ENCODE assay signal across 7 mouse cellular contexts in the genomic region with DNA sequence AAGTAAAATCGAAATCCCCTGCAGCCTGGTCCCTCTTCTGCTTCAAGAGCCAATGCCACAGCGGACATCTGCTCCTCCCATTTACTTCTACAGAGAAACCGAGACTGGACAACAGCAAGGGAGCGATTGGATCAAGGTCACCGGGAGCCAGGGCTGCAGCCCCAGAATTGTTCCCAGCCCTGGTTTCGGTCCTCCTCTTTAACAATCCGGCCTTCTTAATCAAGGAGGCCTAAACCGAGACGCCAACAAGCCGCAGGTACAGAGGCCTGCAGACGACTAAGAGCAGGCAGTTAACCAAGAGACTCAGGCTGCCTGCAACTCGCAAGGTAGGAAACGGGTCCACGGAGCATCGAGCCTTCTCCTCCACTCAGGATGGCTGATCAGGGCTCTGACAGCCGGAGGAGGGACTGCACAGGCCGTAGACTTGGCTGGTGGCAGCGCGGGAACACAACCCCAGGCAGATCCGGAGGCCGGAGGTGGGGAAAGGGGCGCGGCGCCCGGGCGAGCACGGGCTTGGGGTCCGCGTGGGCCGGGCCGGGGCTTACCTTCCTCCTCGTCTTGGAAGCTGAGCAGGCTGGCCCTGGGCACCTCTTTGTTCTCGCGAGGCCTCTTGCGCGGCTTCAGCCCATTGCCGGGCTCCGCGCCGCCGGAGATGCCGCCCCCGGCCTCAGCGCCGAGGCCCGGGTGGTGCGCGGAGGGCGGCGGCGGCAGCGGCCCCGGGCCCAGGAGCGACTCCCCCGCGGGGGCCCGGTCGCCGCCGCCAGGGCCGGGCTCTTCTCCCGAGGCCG. TPM values are rescaled to one million over a fixed set of nuclear protein-coding genes. Genes with fewer than 3 reads are reported as not detected.
A peak's percentile ranks its signal among the peaks of the same experiment; 100 is the strongest.
DNase-seq lines count a peak whose midpoint lies in the region.

No protein-coding gene starts in this region.

- DNase-seq in WW6 (ENCODE audit: low read depth, low spot score): peak; percentile 29
- DNase-seq in cerebellum, postnatal 14 days: peak; percentile 66 to 78
- DNase-seq in frontal cortex, postnatal 36 days (ENCODE audit: low spot score in 2 of 2): peak; percentile 45 to 50
- DNase-seq in induced T-regulatory cell, adult 2 months (ENCODE audit: low read depth): peak; percentile 81
- peak; percentile 51 to 57 for DNase-seq in left cerebral cortex, postnatal 25 days (ENCODE audit: low spot score in 2 of 2)
- peak; percentile 60 for DNase-seq in mesoderm, embryonic 11.5 days (ENCODE audit: low read depth, low spot score)
- DNase-seq in right cerebral cortex, postnatal 25 days: peak; percentile 58

- intact Hi-C loops in left cerebral cortex, postnatal 25 days (cut with DNase I): loop anchor here (1.0 to 2.0 kb wide), 2 partner anchors 29 to 32 kb away; partner anchors contain the start of gene Synj1

RNA-seq across cellular contexts. Expression of gene Paxbp1, which starts 0.7 kb away (rescaled TPM):
- total RNA-seq in left cerebral cortex, postnatal 25 days (2021): 10 to 100 TPM; 45.1 to 57.4 TPM

RNA-seq across cellular contexts. Expression of gene Synj1, which starts 32.5 kb away (rescaled TPM):
- total RNA-seq in left cerebral cortex, postnatal 25 days (2021): 100 to 1,000 TPM; 329 to 335 TPM

RNA-seq across cellular contexts. Expression of gene 4932438H23Rik, which starts 51.3 kb away (rescaled TPM):
- under 1 TPM; 0.69 to 0.89 TPM for total RNA-seq in left cerebral cortex, postnatal 25 days (2021)

Comparison
In these comparisons a context has a peak if more than half of its experiments do, and no peak if none do; other contexts are left out.
1. Peak in every context shown above with its lines: DNase-seq.
2. DNase-seq: peak in every context shown above with its lines; median percentile 81 in induced T-regulatory cell, adult 2 months; 72 in cerebellum, postnatal 14 days; 60 in mesoderm, embryonic 11.5 days; 58 in right cerebral cortex, postnatal 25 days; 54 in left cerebral cortex, postnatal 25 days; 48 in frontal cortex, postnatal 36 days; 29 in WW6.